Mouse (Mus musculus) left cerebral cortex, adult 9 months (tissue): ENCODE data around the gene Gga3.

Experiments
- DNase-seq, 2 experiments: peaks; one replicate each; pipeline ENCODE4 v3.0.0; 2022; ENCODE audit warnings: low spot score in 2 of 2

Gga3 gene

DNA sequence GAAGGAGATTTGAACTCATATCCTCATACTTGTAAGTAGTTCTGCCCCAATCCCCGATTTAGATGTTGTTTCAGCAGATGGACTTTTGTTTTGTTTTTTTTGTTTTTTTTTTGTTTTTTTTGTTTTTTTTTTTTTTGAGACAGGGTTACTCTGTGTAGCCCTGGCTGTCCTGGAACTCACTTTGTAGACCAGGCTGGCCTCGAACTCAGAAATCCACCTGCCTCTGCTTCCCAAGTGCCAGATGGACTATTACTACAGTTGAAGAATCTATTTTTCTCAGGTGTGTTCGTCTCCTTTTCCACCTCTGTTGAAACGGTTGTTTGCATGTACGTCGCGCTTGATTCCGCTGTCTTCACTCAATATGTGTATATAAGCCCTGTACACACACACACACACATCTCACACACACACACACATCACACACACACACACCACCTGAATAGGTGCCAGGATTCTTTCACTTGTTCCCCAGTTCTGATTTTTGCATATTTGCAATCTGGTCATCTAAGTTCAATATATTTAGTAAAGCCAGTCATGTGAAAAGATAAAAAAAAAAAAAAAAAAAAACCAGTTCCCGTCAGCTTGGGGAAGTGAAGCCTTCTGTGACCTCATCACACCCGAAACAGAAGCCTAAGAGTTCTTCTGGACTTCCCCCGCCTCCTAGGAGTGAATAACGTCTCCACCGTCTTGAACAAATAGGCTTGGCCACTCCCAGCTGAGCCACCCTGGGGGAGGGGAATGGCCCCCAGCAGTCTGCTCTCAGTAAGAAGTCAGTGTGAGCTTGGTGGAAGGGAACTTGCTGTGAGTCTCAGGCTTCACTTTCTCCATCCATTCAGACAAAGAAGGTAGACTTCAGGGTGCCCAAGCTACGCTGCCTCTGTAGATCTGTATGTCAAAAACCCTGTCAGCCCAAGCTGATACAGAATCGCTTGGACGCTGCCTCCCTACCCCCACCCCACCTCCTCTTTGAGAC lies 27.0 kb upstream of the Gga3 start:
- DNase-seq = peak in 1 of 2 experiments; percentile 39

DNA sequence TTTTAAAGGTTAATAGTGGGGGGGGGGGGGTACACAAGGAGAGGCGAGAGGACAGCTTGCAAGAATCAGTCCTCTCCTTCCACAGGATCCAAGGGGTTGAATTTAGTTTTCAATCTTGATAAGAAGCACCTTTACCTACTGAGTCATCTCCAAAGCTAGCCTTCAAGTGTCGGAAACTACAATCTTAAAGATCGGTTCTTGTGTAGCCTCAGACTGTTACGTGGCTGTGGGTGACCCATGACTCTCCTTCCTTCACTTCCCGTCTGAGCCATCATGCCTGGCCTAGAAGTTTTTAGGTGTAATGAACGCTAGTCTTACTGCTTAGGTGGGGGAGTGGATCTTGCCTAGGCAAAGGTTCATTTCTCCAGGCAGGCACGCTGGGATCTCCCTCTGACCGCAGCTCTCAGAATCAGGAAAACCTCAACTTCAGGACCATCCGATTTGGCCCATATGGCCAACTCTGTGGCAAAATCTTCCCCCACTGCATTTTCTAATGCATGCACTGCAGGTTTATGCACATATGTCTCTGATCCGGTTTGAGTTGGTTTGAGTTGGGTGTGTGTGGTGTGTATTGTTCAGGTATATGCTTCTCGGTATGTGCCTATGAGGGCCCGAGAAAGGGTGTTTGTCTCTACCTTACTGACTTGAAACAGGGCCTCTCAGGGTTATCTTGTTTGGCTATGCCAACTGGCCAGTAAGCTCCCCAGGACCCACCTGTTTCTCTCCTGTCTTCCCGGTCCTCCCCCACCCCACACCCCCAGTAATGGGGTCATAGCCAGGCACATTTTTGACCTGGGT lies 26.1 kb upstream of the Gga3 start:
- DNase-seq = no peak

- no peak for DNase-seq
Observed at GRCm38 (mm10) chr11:115628465-115629101, 24.7 kb upstream of the Gga3 start.

DNA sequence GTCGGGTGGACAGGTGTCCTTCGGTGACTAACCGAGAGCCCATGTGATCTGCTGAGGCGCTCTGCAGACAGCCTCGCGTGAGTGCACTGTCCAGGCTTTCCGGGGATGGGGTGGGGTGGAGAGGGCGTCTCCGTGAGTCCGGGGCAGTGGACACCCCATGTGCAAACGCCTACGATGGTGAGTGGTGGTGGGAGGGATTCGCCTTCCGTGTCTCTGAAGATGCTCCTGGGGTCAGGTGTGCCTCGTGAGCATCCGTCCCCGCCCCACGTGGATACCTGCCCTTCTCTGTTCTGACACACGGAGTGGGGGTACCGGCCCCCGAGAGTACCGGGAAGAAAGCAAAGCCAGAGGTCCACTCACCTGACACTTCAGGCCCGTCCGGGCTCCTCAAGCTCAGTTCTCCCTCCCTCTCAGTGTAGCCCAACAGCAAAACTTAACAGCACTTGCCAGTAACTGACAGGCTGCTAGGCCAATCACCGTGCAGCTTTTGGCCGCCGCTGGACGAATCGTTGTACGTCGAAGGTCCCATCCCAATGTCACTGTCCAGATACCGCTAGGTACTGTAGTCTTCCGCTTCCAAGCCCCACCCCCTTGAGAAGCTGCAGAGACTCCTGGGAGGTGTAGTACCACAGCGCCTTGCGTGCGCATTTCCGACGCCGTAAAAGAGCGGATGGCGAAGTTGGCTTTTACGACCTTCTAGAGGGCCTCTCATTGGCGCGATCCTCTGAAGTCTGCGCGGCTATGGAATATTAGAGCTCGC lies 24.0 kb upstream of the Gga3 start, which contains the start of gene Slc25a19:
Gene Slc25a19, minus strand, starts transcription at position 591 of the 760 bp plus-strand sequence.
- peak; percentile 99 to 100 for DNase-seq

GRCm38 (mm10) chr11:115626824-115627616 lies 23.2 kb upstream of the Gga3 start:
- no peak for DNase-seq

GRCm38 (mm10) chr11:115625877-115626276 lies 22.0 kb upstream of the Gga3 start:
- no peak for DNase-seq

GRCm38 (mm10) chr11:115623487-115624070 lies 19.7 kb upstream of the Gga3 start:
- DNase-seq = no peak

DNA sequence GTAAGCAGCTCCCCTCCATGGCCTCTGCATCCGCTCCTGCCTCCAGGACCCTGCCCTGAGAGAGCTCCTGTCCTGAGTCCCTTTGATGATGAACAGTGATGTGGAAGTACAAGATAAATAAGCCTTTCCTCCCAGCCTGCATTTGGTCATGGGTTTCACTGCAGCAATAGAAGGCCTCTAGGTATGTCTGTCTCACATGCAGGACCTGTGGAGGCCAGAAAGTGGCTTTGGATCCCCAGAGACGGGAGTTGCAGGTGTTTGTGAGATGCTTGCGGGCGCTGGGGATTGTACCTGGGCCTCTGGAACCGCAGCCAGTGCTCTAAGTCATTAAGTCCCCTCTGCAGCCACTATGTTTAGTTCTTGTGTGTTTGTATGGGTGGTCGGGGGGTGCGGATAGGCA lies 16.1 kb upstream of the Gga3 start:
- DNase-seq = no peak

DNA sequence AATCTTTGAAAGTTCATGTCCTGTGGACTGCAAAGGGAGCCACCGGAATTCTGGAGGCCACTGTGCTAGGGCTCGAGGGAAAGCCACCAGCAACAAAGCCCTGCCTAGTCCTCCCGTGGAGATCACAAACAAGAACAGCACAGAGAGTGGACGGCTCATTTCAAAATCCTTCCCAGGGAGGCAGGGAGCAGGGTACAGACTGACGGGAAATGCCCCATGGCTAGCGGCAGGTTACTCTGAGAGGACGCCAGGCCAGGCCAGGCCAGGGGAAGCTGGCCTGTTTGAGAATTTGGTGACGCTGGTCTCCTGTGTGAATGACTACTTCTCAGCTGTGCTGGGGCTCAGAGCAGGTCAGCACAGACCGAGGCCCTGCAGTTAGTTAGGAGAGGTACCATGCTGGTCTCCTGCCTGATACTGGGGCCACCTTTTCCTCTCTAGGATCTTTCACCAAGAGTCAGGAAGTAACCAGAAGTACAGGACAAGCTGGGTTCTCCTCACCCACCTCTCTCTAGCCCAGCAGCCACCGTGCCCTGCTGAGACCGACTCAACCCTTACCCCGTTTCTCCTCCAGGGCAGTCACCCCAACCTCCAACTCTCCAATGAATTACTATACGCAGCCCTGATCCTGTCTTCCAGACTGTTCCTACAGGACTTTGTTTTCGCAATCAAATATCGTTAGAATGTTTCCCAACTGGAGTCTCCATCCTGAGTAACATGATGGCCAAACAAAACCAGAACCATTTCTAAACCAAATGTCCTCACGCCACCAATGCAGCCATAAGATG lies 15.1 kb upstream of the Gga3 start:
- no peak for DNase-seq

- DNase-seq = no peak
Observed at GRCm38 (mm10) chr11:115618001-115618400, 14.2 kb upstream of the Gga3 start.

DNA sequence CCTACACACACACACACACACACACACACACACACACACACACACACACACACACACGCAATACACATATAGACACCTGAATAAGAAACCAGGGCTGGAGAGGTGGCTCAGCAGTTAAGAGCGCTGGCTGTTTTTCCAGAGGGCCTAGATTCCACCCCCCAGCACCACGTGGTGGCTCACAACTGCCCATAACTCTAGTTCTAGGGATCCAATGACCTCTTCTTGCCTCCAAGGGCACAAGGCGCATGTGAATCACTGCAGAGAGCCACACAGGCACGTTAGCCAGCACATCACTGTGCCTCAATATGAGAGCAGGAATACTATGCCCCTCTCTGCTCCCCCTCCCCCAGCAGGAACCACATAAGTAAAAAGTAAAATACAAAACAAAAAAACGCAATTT lies 13.0 kb upstream of the Gga3 start:
- DNase-seq = no peak

- DNase-seq = no peak
Observed at GRCm38 (mm10) chr11:115616371-115616770, 12.5 kb upstream of the Gga3 start.

DNA sequence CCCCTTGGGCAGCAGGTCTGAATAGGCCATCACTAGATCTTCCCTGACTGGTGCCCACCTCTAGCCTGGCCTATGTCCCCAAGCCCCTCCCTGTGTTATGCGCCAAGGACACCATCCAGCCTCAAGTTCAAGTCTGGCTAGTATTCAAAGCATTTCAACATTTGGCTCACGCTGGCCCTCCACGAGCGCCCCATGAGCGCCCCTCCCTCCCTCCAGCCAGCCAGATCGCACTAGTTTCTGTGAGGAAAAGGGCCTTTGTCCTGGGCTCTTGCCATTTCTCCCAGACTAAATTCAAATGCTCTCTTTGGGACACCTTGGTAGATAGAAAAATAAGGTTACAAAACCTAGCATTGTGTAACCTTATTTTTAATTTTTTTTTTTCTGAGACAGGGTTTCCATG lies 12.0 kb upstream of the Gga3 start:
- DNase-seq = no peak

- no peak for DNase-seq
Observed at GRCm38 (mm10) chr11:115615108-115615825, 11.4 kb upstream of the Gga3 start.

GRCm38 (mm10) chr11:115614346-115615107 lies 10.7 kb upstream of the Gga3 start:
- DNase-seq = no peak

GRCm38 (mm10) chr11:115613138-115613945 lies 9.5 kb upstream of the Gga3 start:
- DNase-seq = no peak
